In genomic region chr2:153914151-153914550, GRCm38 (mm10) we compare ENCODE assay signal across 10 mouse cellular contexts. TPM values are rescaled to one million over a fixed set of nuclear protein-coding genes. Genes with fewer than 3 reads are reported as not detected.
A peak's percentile ranks its signal among the peaks of the same experiment; 100 is the strongest.
DNase-seq lines count a peak whose midpoint lies in the region; ATAC-seq and TF ChIP-seq lines count a peak whose summit lies in the region.
"Had no signal": no experiment of that assay in that cellular context is flagged by ENCODE, and none has a peak within 500 bp of the region (broad histone marks: within the 10 kb centered on the region; RNA-seq: fewer than 3 reads in every experiment).

No protein-coding gene starts in this region.

- DNase-seq in hindbrain, postnatal 0 days (ENCODE audit: low spot score): no peak
- DNase-seq in adrenal gland, adult 8-10 months: peak; percentile 91
- DNase-seq in gonadal fat pad, adult 2 months (ENCODE audit: low read depth): peak; percentile 3
- DNase-seq in lung, postnatal 14 days: peak; percentile 3
- DNase-seq in urinary bladder, postnatal 10 days (ENCODE audit: low spot score): no peak
- DNase-seq in yolk sac, embryonic 10.5 days (ENCODE audit: low spot score): no peak
- no peak for DNase-seq in thymus, postnatal 14 days

- 39% methylated on average over 5 of the region's 5 CpGs for WGBS in hindbrain, postnatal 0 days
- 61% methylated on average over 5 of the region's 5 CpGs for WGBS in hindbrain, embryonic 16.5 days

- no peak overlapping the region for H3K27ac ChIP-seq in hindbrain, postnatal 0 days
- H3K27ac ChIP-seq in hindbrain, embryonic 16.5 days (ENCODE audit: low read depth, low read length): no peak overlapping the region

- no peak for TF ChIP-seq CTCF in hindbrain, postnatal 0 days (IDR thresholded peaks at IDR 0.05; ENCODE audit: low read depth)

- H3K36me3 ChIP-seq in hindbrain, postnatal 0 days (ENCODE audit: insufficient read depth, low read length): no peaks in the 10 kb centered on the region
- no peaks in the 10 kb centered on the region for H3K36me3 ChIP-seq in hindbrain, embryonic 16.5 days (ENCODE audit: control insufficient read depth, insufficient read depth, low read length)

- H3K4me2 ChIP-seq in hindbrain, postnatal 0 days (ENCODE audit: low read depth, low read length): no peak overlapping the region
- no peak overlapping the region for H3K4me2 ChIP-seq in hindbrain, embryonic 16.5 days (ENCODE audit: low read length)

- H3K27me3 ChIP-seq in hindbrain, postnatal 0 days (ENCODE audit: insufficient read depth, low read length): no peaks in the 10 kb centered on the region
- H3K27me3 ChIP-seq in hindbrain, embryonic 16.5 days (replicated peaks; ENCODE audit: control insufficient read depth, insufficient read depth, low read length): no peaks in the 10 kb centered on the region

- no peaks in the 10 kb centered on the region for H3K4me1 ChIP-seq in hindbrain, postnatal 0 days (ENCODE audit: insufficient read depth, low read length)
- no peaks in the 10 kb centered on the region for H3K4me1 ChIP-seq in hindbrain, embryonic 16.5 days (ENCODE audit: control insufficient read depth, insufficient read depth, low read depth, low read length)

- no peak overlapping the region for H3K9ac ChIP-seq in hindbrain, postnatal 0 days (replicated peaks; ENCODE audit: low read length)
- H3K9ac ChIP-seq in hindbrain, embryonic 16.5 days (ENCODE audit: low read depth, low read length): no peak overlapping the region

- H3K4me3 ChIP-seq in hindbrain, postnatal 0 days (ENCODE audit: low read length): no peak overlapping the region
- H3K4me3 ChIP-seq in hindbrain, embryonic 16.5 days (ENCODE audit: low read length): no peak overlapping the region

- no peaks in the 10 kb centered on the region for H3K9me3 ChIP-seq in hindbrain, postnatal 0 days (ENCODE audit: low read length)
- no peaks in the 10 kb centered on the region for H3K9me3 ChIP-seq in hindbrain, embryonic 16.5 days (ENCODE audit: control insufficient read depth, low read length)

- ATAC-seq in hindbrain, postnatal 0 days: peak; percentile 45; the same call in 1 of the 2 replicates
- ATAC-seq in hindbrain, embryonic 16.5 days: no peak

RNA-seq across cellular contexts. Expression of gene Bpifb3, which starts 3.9 kb away (rescaled TPM):
- not detected in 2 replicates for total RNA-seq in hindbrain, postnatal 0 days (2014; rRNA removed)
- not detected in 2 replicates for polyA plus RNA-seq in hindbrain, postnatal 0 days (2015; fragmentation: Nextera tagmentation; extraction: Ambion mirVana)
- 0.09 TPM in 1 of 2 replicates, not detected in the other for polyA plus RNA-seq in hindbrain, embryonic 16.5 days (2015; fragmentation: Nextera tagmentation; extraction: Ambion mirVana)
- not detected for total RNA-seq in adrenal gland, adult 8-10 months (2022)
- 0.05 TPM in 1 of 2 replicates, not detected in the other for polyA plus RNA-seq in gonadal fat pad, adult 2 months (2012; rRNA removed)
- total RNA-seq: neutrophil, adult 5-6 weeks had no signal
- polyA plus RNA-seq: liver, embryonic 16.5 days had no signal

RNA-seq across cellular contexts. Expression of gene Bpifb6, which starts 14.0 kb away (rescaled TPM):
- total RNA-seq in hindbrain, postnatal 0 days (2014; rRNA removed): not detected in 2 replicates
- polyA plus RNA-seq in hindbrain, postnatal 0 days (2015; fragmentation: Nextera tagmentation; extraction: Ambion mirVana): 0.14 and 0.24 TPM in 2 replicates
- not detected in 2 replicates for polyA plus RNA-seq in hindbrain, embryonic 16.5 days (2015; fragmentation: Nextera tagmentation; extraction: Ambion mirVana)
- total RNA-seq in adrenal gland, adult 8-10 months (2022): 1 to 10 TPM in 2 of 4 experiments, under 1 TPM in 1, not detected in 1; 0.30 to 6.2 (median 4.9) TPM
- polyA plus RNA-seq in gonadal fat pad, adult 2 months (2012; rRNA removed): 0.11 and 2.4 TPM in 2 replicates
- total RNA-seq: neutrophil, adult 5-6 weeks had no signal
- polyA plus RNA-seq: liver, embryonic 16.5 days had no signal

RNA-seq across cellular contexts. Expression of gene Bpifb4, which starts 23.9 kb away (rescaled TPM):
- total RNA-seq in hindbrain, postnatal 0 days (2014; rRNA removed): not detected in 2 replicates
- 0.16 TPM in 1 of 2 replicates, not detected in the other for polyA plus RNA-seq in hindbrain, postnatal 0 days (2015; fragmentation: Nextera tagmentation; extraction: Ambion mirVana)
- not detected in 2 replicates for polyA plus RNA-seq in hindbrain, embryonic 16.5 days (2015; fragmentation: Nextera tagmentation; extraction: Ambion mirVana)
- total RNA-seq in adrenal gland, adult 8-10 months (2022): under 1 TPM in 2 of 4 experiments, not detected in 2; 0.44 to 0.59 TPM
- polyA plus RNA-seq in gonadal fat pad, adult 2 months (2012; rRNA removed): not detected in 2 replicates
- total RNA-seq: neutrophil, adult 5-6 weeks had no signal
- polyA plus RNA-seq: liver, embryonic 16.5 days had no signal

RNA-seq across cellular contexts. Expression of gene Bpifb2, which starts 39.3 kb away (rescaled TPM):
- total RNA-seq in hindbrain, postnatal 0 days (2014; rRNA removed): 0.25 and 0.26 TPM in 2 replicates
- 0.29 and 0.49 TPM in 2 replicates for polyA plus RNA-seq in hindbrain, postnatal 0 days (2015; fragmentation: Nextera tagmentation; extraction: Ambion mirVana)
- 0.11 and 0.14 TPM in 2 replicates for polyA plus RNA-seq in hindbrain, embryonic 16.5 days (2015; fragmentation: Nextera tagmentation; extraction: Ambion mirVana)
- under 1 TPM in 1 of 4 experiments, not detected in 3; 0.17 TPM for total RNA-seq in adrenal gland, adult 8-10 months (2022)
- polyA plus RNA-seq in gonadal fat pad, adult 2 months (2012; rRNA removed): 0.05 TPM in 1 of 2 replicates, not detected in the other
- total RNA-seq: neutrophil, adult 5-6 weeks had no signal
- polyA plus RNA-seq: liver, embryonic 16.5 days had no signal

RNA-seq across cellular contexts. Expression of gene Sun5, which starts 43.3 kb away (rescaled TPM):
- not detected in 2 replicates for total RNA-seq in hindbrain, postnatal 0 days (2014; rRNA removed)
- not detected in 2 replicates for polyA plus RNA-seq in hindbrain, postnatal 0 days (2015; fragmentation: Nextera tagmentation; extraction: Ambion mirVana)
- polyA plus RNA-seq in hindbrain, embryonic 16.5 days (2015; fragmentation: Nextera tagmentation; extraction: Ambion mirVana): not detected in 2 replicates
- not detected for total RNA-seq in adrenal gland, adult 8-10 months (2022)
- polyA plus RNA-seq in gonadal fat pad, adult 2 months (2012; rRNA removed): 0.38 and 0.81 TPM in 2 replicates
- total RNA-seq: neutrophil, adult 5-6 weeks had no signal
- polyA plus RNA-seq: liver, embryonic 16.5 days had no signal

Comparison
In these comparisons a context has a peak if more than half of its experiments do, and no peak if none do; other contexts are left out.
1. DNase-seq: peak in adrenal gland, adult 8-10 months (single experiment), gonadal fat pad, adult 2 months (single experiment) and lung, postnatal 14 days (single experiment); none in hindbrain, postnatal 0 days (single experiment), urinary bladder, postnatal 10 days (single experiment), yolk sac, embryonic 10.5 days (single experiment) and thymus, postnatal 14 days (single experiment).